Mouse (Mus musculus) lung, postnatal 36 days (tissue): ENCODE results near the gene Fam160a2.

Source experiments
- DNase-seq: peaks from one replicate; pipeline ENCODE4 v3.0.0; 2022; ENCODE audit warnings: mixed read lengths

Gene Fam160a2

GRCm38 (mm10) chr7:105399935-105400624 is at the start of gene Fam160a2:
Gene Fam160a2 (minus strand): TSS chr7:105400054.
- peak; percentile 100 for DNase-seq

DNA sequence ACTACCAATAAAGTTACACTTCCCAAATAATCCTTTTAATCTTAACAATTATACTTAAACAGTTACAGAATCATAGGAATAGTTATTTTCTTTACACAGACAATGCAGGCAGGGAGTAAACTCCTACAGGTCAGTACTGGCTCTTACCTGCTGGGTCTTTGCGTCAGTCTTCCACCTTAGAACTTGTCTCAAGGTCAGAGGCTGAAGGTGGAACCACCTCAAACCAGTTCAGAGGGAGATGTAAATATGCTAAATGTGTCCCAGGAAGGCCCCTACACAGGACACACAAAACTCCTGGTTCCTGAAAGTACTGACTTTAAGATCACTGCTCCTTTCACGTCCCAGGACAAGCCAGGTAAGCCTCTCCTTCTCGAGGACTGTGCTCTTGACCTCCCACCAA is 45.2 kb upstream of the Fam160a2 start:
- no peak for DNase-seq

DNA sequence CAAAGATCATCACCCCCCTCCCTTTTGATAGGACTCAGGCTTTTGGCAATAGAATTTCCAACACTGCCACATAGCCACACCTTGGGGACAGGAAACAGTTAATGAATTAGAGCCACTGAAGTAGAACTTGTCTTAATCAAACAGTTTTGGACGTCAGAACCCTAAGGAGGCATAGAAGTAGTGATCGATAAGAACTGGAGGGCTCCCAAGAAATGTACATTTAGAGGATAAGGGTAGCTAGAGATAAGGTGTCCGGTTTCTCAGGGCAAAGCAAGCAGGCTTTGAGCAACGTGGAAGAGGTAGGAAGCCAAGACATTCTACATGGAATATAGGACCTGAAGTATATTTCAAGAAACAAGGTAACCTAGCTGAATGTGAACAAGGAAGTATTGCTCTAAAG is 41.6 kb upstream of the Fam160a2 start:
- DNase-seq, result no peak

DNA sequence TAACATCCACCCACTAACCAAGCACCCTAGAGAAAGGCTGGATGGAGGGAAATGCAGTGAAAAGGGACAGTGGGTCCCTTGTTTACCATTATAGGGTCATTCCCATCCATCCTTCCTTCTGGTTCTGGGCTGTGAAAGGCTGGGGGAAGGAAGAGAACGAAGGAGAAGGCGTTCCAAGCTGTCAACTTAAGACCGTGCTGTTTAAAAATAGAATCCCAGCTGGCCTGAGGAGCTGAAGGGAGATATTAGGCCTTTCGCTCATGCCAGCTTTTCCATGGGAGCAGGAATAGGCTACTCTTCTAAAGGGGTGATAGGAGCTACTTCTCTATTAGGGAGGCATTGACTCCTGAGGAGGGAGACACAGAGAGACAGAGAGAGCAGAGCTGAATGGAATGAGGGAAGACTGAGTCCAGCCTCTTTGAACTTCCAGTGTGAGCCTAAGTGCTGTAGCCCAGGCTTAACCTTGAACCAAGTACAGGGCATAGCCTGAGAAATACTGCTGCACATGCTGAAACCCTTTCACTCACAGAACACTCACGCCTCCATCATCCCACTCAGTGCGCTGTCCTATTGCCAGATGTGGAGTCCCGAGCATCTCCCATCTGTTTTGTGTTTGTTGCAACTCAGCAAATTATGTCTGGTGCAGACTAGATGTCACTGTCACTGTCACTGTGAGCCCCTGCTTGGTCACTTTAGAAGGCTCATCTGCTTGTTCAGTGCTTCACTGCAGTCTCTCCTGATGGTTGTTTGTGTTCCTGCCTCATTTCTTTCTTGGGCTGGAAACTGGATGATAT is 38.3 kb upstream of the Fam160a2 start:
- no peak for DNase-seq

- DNase-seq, result peak; percentile 3
Measured at GRCm38 (mm10) chr7:105434798-105435197, 34.9 kb upstream of the Fam160a2 start.

DNA sequence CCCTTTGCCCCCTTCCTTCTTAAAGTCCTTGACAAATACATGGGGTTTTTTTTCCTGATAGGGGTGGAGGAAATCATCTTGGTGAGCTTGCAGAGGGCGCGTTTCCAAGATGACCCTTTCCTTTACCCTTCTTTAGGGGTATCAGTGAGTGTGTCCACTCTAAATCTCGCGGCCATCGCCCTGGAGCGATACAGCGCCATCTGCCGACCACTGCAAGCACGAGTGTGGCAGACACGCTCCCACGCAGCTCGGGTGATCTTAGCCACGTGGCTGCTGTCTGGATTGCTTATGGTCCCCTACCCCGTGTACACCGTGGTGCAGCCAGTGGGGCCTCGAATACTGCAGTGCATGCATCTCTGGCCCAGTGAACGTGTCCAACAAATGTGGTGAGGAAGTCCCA is 34.0 kb upstream of the Fam160a2 start:
- no peak for DNase-seq

DNA sequence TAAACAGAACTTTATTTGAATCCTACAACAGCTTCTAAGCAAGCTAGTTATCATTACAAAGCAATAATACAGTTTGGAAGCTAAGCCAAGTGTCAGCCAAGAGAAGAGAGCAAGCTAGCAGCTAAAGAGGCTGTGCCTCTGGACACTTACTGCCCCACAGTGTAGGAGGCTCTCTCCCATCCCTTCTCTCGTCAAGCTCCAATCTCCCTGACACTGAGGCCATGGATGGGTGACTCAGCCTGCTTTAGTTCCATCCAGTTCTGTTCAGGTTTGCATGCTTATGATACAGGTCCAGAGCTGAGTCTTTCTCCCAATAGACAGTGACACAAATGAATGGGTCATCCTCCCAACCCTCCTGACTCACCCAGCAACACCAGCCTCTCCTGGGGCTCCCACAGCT is 32.2 kb upstream of the Fam160a2 start:
- DNase-seq, result no peak

DNA sequence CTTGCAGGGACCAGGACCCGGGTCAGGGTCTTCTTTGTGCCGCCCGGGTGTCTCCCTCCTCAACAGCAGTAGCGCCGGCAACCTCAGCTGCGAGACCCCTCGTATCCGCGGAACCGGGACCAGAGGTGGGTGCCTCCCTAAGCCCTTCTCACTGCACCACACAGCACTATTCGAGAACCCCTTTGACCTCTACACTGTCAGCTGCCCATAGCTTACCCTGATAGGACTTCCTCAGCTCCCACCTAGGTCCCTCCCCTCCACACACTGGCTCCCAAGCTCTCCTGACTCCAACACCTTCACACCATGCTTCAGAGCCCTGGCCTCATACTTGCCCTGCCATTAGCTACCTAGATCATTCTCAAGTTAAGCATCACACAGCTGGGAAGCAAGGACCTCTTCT is 26.2 kb upstream of the Fam160a2 start:
- DNase-seq, result no peak

- DNase-seq, result no peak
Measured at GRCm38 (mm10) chr7:105425424-105426043, 25.7 kb upstream of the Fam160a2 start, which contains the start of gene Cckbr. Gene Cckbr (plus strand): TSS chr7:105425731.

GRCm38 (mm10) chr7:105424368-105424767 is 24.5 kb upstream of the Fam160a2 start:
- no peak for DNase-seq

- no peak for DNase-seq
Measured at GRCm38 (mm10) chr7:105420903-105421302, 21.0 kb upstream of the Fam160a2 start.

- no peak for DNase-seq
Measured at GRCm38 (mm10) chr7:105418106-105418505, 18.3 kb upstream of the Fam160a2 start.

DNA sequence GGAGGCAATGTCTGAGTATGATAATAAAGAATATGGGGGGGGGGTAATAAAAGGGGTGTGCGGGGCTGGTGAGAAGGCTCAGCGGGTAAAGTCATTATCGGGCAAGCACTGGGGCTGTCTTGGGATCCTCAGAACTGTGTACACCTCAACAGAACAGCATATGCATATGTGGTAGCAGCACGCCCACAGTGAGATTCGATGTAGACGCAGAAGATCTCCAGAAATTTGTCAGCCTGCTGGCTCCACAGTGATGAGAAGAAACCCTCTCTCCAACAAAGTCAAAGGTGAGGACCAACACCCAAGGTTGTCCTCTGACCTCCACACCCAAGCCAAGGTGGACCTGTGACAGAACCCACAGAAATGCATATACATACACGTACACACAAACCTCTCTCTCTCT is 16.7 kb upstream of the Fam160a2 start:
- DNase-seq, result no peak

- DNase-seq, result no peak
Measured at GRCm38 (mm10) chr7:105414385-105414784, 14.5 kb upstream of the Fam160a2 start.

- DNase-seq, result peak; percentile 88
Measured at GRCm38 (mm10) chr7:105411874-105412632, 12.2 kb upstream of the Fam160a2 start.

DNA sequence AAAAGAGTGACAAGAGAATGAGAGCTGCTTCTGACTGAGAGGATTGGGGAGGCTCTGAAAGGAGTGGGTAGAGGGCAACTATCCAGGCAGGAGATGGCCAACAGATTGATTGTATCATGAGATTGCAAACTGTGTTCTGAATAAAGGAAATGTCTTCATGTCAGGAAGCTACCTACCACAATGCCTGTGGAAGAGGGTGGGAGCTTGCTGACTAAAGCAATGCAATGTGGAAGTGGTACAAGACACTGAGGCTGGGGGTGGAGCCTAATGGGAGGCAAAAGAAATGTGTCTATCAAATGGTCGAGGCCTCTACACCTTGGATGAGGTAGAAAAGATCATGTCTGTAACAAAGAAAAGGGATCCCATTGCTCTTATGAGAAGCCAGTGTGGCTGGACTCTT is 6.5 kb upstream of the Fam160a2 start:
- no peak for DNase-seq

- no peak for DNase-seq
Measured at GRCm38 (mm10) chr7:105404268-105404667, 4.4 kb upstream of the Fam160a2 start, which contains the start of gene Cnga4. Gene Cnga4 (plus strand): TSS chr7:105404568.

DNA sequence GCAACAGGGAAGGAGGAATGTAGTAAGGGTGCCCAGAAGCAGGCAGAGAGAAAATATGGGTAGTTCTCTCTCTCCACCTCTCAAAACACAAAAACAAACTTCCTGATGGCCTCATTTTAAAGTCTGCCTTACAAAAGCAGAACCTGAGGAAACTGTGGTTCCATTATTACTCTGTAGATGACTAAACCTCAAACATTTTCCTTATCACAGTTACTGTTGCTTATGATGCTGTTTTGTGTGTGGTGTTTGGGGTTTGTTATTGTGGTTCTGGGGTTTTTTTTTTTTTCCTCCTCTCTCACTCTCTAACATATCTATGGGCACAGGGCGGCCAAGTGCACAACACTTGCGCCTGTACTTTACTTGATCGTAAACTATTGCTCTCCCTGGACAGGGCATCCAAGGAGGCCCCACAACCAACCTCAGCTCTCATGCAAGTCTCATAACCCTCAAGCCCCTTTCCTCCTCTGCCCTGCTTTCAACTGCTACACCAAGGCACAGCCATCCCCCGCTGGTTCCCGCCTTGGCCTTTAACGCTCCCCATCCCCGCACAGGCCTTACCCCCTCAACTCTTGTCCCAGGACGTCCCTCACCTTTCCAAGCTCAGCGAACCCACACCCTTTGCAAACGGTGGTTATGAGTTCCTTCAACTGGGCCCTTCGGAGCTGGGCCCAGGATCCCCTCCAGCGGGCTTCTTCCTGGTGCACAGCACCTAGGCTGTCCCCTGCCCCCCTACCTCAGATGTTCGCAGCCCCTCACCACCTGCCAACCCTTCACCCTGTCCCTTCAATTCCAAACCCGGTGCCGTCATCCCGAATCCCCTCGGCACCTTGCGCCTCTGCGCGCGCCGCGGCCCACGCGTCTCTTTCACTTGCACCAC is 558 bp downstream of the Fam160a2 start:
- peak; percentile 6 for DNase-seq

- no peak for DNase-seq
Measured at GRCm38 (mm10) chr7:105396126-105396525, 3.7 kb downstream of the Fam160a2 start.

DNA sequence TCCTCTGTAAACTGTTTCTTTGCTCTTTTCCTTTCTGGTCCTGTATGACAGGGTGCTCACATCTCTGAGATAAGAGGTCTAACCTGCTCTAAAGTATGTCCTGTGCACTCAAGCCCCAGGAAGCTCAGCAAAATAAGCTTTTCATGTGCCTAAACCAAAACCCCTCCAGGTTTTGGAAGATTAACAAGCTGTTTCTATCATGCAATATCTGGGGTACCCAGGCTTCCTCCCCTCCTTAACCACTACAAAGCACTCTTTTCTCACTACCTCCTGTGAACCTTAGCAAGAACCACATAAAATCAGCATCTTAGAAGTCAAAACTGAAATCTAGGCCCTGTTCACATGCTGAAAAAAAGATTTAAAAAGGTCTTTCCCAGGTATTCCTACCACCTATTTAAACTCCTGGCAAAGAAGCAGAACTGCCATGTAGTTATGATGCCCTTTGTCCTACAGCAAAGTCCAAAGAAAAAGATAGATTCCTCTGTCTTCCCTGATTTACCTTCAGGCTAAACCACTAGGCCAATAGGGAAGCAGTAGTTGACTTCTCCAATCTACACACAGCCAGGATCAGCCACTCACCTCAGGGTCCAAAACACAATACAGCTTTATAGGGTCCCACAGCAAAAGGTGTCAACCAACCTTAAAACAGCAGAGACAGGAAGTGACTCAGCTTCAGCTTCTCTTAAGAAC is 4.6 kb downstream of the Fam160a2 start:
- no peak for DNase-seq

- no peak for DNase-seq
Measured at GRCm38 (mm10) chr7:105394606-105395005, 5.2 kb downstream of the Fam160a2 start.
